Mouse (Mus musculus) G1E (cell line): ENCODE data around the gene Cldn7.

Source experiments
- CTCF ChIP-seq: IDR thresholded peaks from 2 replicates; pipeline ENCODE4 v1.5.1; 2012; ENCODE audit warnings: low read depth, low read length, inconsistent platforms, mixed read lengths
- GATA1 ChIP-seq: IDR thresholded peaks from 2 replicates; pipeline ENCODE4 v1.6.1; 2012; ENCODE audit warnings: borderline replicate concordance, low read length, inconsistent platforms, mixed read lengths
- POLR2AphosphoS5 ChIP-seq: IDR thresholded peaks from 2 replicates; pipeline ENCODE4 v1.6.1; 2012; ENCODE audit warnings: low read depth, low read length, inconsistent platforms; ENCODE audit not compliant: insufficient replicate concordance
- TAL1 ChIP-seq: conservative IDR thresholded peaks from 2 replicates; pipeline ENCODE4 v1.6.1; 2012; ENCODE audit warnings: low read depth, low read length, inconsistent platforms, mixed read lengths

DNA sequence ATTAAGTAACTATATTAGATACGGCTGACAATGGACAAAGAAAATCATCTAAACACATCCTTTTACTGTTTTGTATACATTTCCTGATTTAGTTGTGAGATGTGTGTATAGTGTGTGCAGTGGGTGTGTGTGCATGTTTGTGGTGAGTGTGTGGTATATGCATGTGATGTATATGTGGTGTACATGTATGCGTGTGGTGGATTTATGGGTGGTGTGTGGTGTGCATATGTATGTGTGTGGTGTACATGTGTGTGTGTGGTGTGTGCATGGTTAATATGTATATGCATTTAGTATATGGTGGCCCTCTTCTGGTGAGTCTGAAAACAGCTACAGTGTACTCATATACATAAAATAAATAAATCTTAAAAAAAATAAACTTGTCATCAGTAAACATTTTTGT, 37.1 kb upstream of the Cldn7 start:
- no peak for TF ChIP-seq CTCF
- TF ChIP-seq GATA1, result no peak
- no peak for TF ChIP-seq POLR2AphosphoS5
- TF ChIP-seq TAL1, result no peak
